Mouse (Mus musculus) liver, adult 2 months (tissue): Measurements from ENCODE around the gene Vim.

Experiments used
- CTCF ChIP-seq: fragments of 200-500 bp; IDR thresholded peaks from 2 replicates; pipeline ENCODE4 v1.5.1; 2011; ENCODE audit warnings: low read depth, low read length, control low read depth
- POLR2A ChIP-seq: fragments of 200-500 bp; IDR thresholded peaks from 2 replicates; pipeline ENCODE4 v1.6.1; 2011; ENCODE audit warnings: low read length, control low read depth; ENCODE audit not compliant: insufficient read depth; ENCODE audit errors: extremely low read depth

- no peak for TF ChIP-seq POLR2A
- no peak for TF ChIP-seq CTCF
These were observed 15.0 kb upstream of the Vim start for GRCm38 (mm10) chr2:13558607-13559262.
